Mouse (Mus musculus) C2C12 (cell line): Measurements from ENCODE around the gene Scamp4.

Experiments used
- CTCF ChIP-seq: IDR thresholded peaks from one replicate; pipeline ENCODE4 v1.5.1; 2011; ENCODE audit not compliant: control insufficient read depth, insufficient read depth, insufficient read length
- MAX ChIP-seq: IDR thresholded peaks from one replicate; pipeline ENCODE4 v1.6.1; 2011; ENCODE audit warnings: mild to moderate bottlenecking, control low read depth
- USF1 ChIP-seq: IDR thresholded peaks from one replicate; pipeline ENCODE4 v1.6.1; 2011; ENCODE audit warnings: low read depth, mild to moderate bottlenecking, control low read depth, moderate library complexity

GRCm38 (mm10) chr10:80661149-80661548 lies 58.5 kb downstream of the Scamp4 start:
- peak; percentile 39 for TF ChIP-seq CTCF
- no peak for TF ChIP-seq USF1
- no peak for TF ChIP-seq MAX
